Mouse (Mus musculus): ENCODE data around the gene Ankmy1.

Ankmy1 gene

DNA sequence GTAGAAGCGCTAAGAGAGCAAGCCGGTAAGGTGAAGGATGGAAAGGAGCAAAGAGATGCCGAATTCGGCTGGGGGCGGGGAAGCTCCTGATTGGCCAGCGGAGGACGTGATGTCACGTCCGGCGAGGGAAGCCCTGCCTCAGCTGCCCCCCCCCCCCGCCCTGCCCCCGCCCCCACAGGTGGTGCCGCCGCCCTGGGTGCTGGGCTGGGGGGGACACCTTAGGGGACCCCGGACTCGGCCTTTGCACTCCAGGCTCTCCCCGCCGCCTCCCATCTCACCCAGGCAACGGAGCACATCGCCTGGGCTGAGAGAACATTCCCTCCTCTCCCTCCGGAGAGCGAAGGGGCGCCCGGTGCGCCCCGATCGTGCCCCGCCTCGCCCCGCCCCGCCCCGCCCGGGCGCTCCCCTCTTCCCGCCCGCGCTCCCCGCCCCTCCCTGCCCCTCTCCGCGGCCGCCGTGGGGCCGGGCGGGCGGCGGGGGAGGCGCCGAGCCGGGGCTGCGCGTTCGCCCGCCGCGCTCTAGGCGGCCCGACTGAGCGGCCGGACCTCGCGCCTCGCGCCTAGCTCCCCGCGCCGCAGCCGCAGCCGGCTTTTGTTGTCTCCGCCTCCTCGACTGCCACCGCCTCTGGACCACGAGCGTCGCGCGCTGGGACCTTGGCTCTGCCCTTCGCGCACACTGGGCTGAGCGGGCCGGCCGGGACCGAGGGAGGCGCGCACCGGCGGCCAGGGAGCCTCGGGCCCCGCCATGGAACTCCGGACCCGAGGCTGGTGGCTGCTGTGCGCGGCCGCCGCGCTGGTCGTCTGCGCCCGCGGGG, 71.3 kb downstream of the Ankmy1 start, which contains the start of gene Gpc1:
Gene Gpc1 (plus strand): TSS at position 458 of the 814 bp plus-strand sequence.
- DNase-seq (ENCODE audit: extremely low spot score, low spot score) = peak; percentile 89

DNA sequence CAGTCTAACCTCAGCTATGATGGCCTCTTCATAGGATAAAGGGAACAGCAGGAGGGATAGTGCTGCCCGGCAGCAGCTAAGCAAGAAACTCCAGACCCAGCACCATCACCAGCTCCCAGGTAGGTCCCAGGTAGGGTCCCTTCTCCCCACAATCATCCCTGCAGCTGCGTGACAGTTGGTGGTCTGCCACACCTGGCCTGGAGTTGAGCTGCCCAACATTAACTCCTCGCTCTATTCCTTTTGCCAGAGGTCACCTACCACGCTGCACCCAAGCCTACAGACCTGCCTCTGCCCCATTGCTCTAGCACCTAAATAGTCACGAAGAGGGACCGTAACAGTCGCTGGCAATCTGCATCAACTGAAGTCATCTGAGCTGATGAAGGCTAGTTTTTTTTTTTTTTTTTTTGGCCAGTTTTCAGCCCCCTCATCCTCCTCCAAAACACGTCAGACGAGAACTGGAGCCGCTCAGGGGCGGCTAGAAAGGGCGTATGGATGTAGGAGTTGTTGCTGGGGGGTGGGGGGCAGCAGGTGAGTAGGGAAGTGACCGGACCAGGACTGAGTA, 72.0 kb downstream of the Ankmy1 start:
- no peak for DNase-seq (ENCODE audit: extremely low spot score, low spot score)

DNA sequence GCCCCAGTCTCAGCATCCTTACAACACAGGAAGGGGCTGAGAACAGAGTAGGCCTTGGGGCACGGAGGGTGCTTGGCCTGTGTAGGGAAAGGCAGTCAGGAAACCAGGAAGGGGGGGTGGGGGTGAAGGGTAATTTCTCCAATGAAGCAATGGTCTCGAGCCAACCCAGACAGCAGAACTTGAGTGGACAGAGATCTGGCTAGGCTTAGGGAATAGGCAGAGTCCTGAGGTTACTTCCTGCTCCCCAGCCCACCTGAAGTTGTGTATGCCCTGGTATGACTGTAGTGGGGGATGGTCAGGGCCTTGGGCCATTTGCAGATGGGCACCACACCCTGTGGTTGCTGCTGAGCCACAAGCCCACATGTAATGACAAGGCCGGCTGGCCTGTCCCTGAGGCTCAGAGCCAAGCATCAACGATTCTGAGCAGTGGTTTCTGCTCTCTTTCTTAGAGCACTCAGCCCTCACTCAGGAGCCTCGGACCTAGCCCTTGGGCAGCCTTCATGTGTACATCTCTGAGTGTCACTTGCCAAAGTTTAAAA, 86.9 kb downstream of the Ankmy1 start:
- DNase-seq (ENCODE audit: extremely low spot score, low spot score) = no peak

DNA sequence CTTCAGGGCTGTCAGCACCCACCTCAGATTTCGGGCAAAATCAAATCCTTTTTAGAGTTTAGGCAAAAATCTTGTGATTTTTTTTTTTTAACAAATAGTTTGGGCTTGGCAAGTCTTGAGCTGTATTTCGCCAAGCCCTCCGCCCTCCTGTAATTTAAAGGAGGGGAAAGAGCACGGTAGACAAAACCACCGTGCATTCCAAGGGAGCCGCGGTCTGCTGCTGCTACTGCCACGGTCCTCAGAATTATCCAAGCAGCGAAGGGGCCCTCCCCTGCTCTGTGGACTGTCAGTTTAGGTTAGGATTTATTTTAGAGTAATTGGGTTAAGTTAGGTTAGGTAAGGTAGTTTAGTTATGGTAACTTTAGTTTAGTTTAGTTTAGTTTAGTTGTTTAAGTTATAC, 87.6 kb downstream of the Ankmy1 start:
- no peak for DNase-seq (ENCODE audit: extremely low spot score, low spot score)

DNA sequence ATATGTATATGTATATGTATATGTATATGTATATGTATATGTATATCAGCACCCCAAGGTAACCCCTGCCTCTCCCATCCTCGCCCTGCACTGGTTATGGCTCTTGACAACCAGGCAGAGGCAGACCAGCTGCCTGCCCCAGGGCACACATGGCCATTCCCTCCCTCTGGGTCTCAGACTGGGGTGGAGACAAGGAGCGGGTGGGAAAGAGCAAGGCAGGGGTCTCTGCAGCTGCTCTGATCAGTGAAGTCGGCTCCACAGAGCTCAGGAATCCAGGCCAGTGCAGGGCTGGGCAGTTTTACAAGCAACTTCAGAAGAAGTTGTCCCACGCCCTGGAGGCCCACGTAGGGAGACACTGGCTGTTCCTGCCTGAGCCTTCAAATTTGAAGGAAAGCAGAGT, 88.4 kb downstream of the Ankmy1 start:
- DNase-seq (ENCODE audit: extremely low spot score, low spot score) = no peak

Measured in neural tube, embryonic 10.5 days (tissue).